Mouse (Mus musculus) hindbrain, embryonic 10.5 days (tissue): ENCODE measurements around the gene Krt7. TPM values are rescaled to one million over a fixed set of nuclear protein-coding genes. Genes with fewer than 3 reads are reported as not detected.

Experiments used
- DNase-seq: peaks from one replicate; pipeline ENCODE4 v3.0.0-alpha.2; 2017; ENCODE audit warnings: low spot score
- H3K27ac ChIP-seq: fragments of 300-500 bp; sonication (generic); 2 replicates; pipeline ENCODE4 v1.5.1; 2016; ENCODE audit warnings: mild to moderate bottlenecking, moderate library complexity
- H3K27me3 ChIP-seq: fragments of 300-500 bp; sonication (generic); 2 replicates; pipeline ENCODE4 v1.6.1; 2016; ENCODE audit warnings: mild to moderate bottlenecking; ENCODE audit not compliant: poor library complexity, insufficient read depth, severe bottlenecking
- H3K36me3 ChIP-seq: fragments of 300-500 bp; sonication (generic); 2 replicates; pipeline ENCODE4 v1.6.1; 2016; ENCODE audit warnings: mild to moderate bottlenecking, moderate library complexity
- H3K4me1 ChIP-seq: fragments of 300-500 bp; sonication (generic); replicated peaks from 2 replicates; pipeline ENCODE4 v1.6.1; 2016; ENCODE audit warnings: mild to moderate bottlenecking
- H3K4me3 ChIP-seq: fragments of 300-500 bp; sonication (generic); 2 replicates; pipeline ENCODE4 v1.5.1; 2016; ENCODE audit warnings: mild to moderate bottlenecking, moderate library complexity
- H3K9me3 ChIP-seq: fragments of 300-500 bp; sonication (generic); 2 replicates; pipeline ENCODE4 v1.6.1; 2016; ENCODE audit warnings: mild to moderate bottlenecking, moderate library complexity
- WGBS: fragments of 180-500 bp; shearing (Covaris S2); methylation state at CpG from one replicate; pipeline ENCODE4 v1.1.7; 2016; 5-methylcytosine and 5-hydroxymethylcytosine counted together
- microRNA counts: library from miRNA; unstranded; fragments of <30 nt; microRNA quantifications from one replicate; lab custom pipeline; 2017
- polyA plus RNA-seq: library from polyadenylated mRNA; unstranded; fragments of >200 nt; fragmentation: Nextera tagmentation; extraction: Ambion mirVana; gene quantifications from 2 replicates; pipeline ENCODE4 v1.2.1, GENCODE M21; 2016

Krt7 gene
- polyA plus RNA-seq, 1 experiment from 2014 or later: 19.9 TPM

DNA sequence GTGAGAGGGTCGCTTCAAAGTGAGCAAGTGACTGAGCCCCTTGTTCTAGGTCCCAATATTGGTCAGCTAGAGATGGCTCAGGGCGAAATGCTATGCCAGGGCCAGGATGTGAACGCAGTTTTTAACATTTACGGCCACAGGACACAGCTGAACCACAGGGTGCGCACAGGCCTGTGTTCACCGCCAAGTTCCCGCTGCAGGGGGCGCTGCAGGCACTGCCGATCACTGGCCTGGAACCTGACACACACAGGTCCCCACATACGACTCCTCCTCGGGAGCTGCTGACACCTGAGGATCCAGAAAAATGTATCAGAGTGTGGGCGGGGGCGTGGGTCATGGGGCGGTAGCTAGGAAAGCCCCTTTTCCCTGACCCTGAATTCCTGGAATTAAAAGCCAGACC is 48.4 kb downstream of the Krt7 start:
- no peak overlapping the region for H3K27ac ChIP-seq
- H3K36me3 ChIP-seq: no peaks in the 10 kb centered on the region
- peak; percentile 10 for DNase-seq
- peaks cover 4% of the 10 kb centered on the region; the same call in 1 of the 2 replicates for H3K9me3 ChIP-seq
- WGBS: 79% methylated on average over 14 of the region's 14 CpGs
- H3K27me3 ChIP-seq: 0 out of 2 replicates have a peak, but pooled peaks cover 2% of the 10 kb centered on the region
- H3K4me3 ChIP-seq: no peak overlapping the region
- H3K4me1 ChIP-seq: peaks cover 11% of the 10 kb centered on the region

DNA sequence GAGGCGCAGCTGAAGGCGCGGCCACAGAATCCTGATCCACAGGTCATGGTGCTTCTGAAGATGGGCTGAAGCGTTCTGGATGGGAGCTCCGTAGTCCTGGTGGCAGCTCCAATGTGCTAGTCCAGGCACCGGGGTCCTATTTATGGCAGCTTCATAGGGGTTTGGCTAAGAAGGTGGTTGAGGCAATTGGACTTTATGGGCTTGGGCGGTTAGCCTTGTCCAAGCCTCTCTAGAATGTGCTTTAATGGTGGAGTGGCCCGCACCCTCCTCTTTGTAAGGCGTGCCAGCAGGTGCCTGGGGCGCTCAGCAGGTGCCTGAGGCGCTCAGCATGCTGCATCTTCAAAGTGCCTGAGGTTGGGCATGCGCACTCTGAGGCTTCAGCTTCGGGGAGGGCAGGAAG is 52.8 kb downstream of the Krt7 start, which contains the start of gene Krt81:
Krt81 (minus strand) TSS at position 101 of the 400 bp plus-strand sequence.
- WGBS: 86% methylated on average over 13 of the region's 13 CpGs
- Histone ChIP-seq H3K27me3 (0 out of 2 replicates have a peak, but pooled peaks cover 2% of the 10 kb centered on the region), H3K9me3 (no peaks in the 10 kb centered on the region), H3K4me1 (peaks cover 6% of the 10 kb centered on the region; the same call in 1 of the 2 replicates), H3K36me3 (no peaks in the 10 kb centered on the region), H3K4me3 (no peak within 1 kb of the TSS), H3K27ac (no peak within 1 kb of the TSS)
- no peak for DNase-seq

DNA sequence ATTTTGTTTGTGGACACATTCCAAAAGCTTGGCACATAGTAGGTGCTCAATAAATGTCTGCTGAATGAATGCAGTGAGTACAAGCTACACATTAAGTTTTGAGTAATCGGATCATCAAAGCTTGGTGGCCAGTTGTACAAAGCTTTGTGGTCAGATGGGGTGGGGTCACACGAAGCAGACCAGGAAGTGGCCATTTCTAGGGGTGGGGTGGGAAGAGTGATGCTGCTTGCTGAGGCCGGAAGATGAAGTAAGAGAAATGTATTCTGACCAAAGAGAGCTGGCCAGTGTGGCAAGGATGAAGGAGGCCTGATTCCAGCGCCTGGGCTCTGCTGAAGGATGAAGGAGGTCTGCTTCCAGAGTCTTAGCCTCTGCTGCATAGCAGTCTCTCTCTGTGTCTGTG is 58.2 kb downstream of the Krt7 start:
- WGBS: 87% methylated on average over 4 of the region's 4 CpGs
- Histone ChIP-seq H3K27ac (no peak overlapping the region), H3K4me3 (no peak overlapping the region), H3K4me1 (no peaks in the 10 kb centered on the region), H3K27me3 (no peaks in the 10 kb centered on the region), H3K36me3 (no peaks in the 10 kb centered on the region), H3K9me3 (no peaks in the 10 kb centered on the region)
- no peak for DNase-seq

GRCm38 (mm10) chr15:101472952-101473528 is 62.2 kb downstream of the Krt7 start, which contains the start of gene Krt86:
TSS of gene Krt86 (plus strand) at chr15:101473478.
- Histone ChIP-seq H3K9me3 (no peaks in the 10 kb centered on the region), H3K4me1 (no peaks in the 10 kb centered on the region), H3K27ac (no peak within 1 kb of the TSS), H3K27me3 (peaks cover 7% of the 10 kb centered on the region), H3K4me3 (no peak within 1 kb of the TSS), H3K36me3 (no peaks in the 10 kb centered on the region)
- WGBS: 42% methylated on average over 10 of the region's 10 CpGs
- peak; percentile 53 for DNase-seq

DNA sequence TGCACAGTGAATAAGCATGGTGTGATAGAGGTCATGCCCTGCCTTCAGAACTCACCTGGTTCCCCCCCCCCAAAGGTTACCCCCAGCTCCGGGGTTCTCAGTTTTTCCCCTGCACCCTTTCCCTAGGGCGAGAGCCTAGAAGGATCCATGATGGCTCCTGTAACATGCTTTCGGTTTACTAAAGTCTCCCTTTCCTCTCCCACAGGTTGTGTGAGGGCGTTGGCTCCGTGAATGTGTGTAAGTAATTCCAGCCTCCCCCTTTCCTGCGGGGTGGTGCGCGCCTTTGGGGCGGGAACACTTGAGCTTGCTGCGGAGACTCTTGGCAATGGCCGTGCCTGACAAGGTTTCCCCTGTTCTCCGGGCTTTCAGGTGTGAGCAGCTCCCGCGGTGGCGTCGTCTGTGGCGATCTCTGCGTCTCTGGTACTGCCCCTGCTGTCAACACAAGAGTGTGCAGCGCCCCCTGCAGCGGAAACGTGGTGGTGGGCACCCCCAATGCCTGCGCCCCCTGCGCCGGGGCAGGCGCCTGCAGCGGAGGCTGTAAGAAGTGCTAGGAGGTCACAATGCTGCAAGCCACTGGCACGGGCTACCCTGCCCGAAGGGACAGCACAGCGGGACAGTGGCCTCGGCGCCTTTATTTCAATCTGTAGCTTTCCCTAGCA is 68.3 kb downstream of the Krt7 start:
- Histone ChIP-seq H3K36me3 (no peaks in the 10 kb centered on the region), H3K4me1 (peaks cover 17% of the 10 kb centered on the region), H3K27ac (peak overlapping the region; percentile 77), H3K27me3 (peaks cover 31% of the 10 kb centered on the region), H3K4me3 (peak overlapping the region; percentile 50), H3K9me3 (no peaks in the 10 kb centered on the region)
- 12% methylated on average over 31 of the region's 31 CpGs for WGBS
- peak; percentile 72 for DNase-seq

DNA sequence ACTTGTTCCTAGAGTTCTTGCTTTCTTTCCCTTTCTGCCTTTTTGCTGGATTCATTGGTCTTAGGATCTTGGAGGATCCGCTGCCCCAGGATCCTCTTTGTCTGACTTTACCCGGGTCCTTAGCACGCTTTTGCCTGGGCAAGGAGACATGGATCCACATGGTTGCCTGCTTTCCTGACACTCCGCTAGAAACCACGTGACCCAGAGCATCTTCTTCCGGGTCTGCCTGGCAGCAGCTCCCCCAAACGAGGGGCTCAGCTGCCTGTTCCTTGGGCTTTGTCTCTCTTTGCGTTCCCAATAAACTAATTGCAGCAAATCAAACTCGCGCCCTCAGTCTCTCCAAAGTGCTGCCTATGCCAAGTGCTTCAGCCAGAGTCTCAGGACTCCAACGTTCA is 68.8 kb downstream of the Krt7 start:
- Histone ChIP-seq H3K27ac (peak overlapping the region; percentile 77), H3K4me1 (peaks cover 18% of the 10 kb centered on the region), H3K9me3 (no peaks in the 10 kb centered on the region), H3K4me3 (peak overlapping the region; percentile 50), H3K36me3 (no peaks in the 10 kb centered on the region), H3K27me3 (peaks cover 31% of the 10 kb centered on the region)
- peak; percentile 28 for DNase-seq
- WGBS: 37% methylated on average over 11 of the region's 11 CpGs

MicroRNA genes within 50 kb of the gene (microRNA counts, 519-probe panel; counts per million panel counts)
- 1,255 counts per million, percentile 77 among the panel's probes with 10 or more counts for microRNA mmu-miR-1941-3p (lab: Ali Mortazavi, UCI)
- microRNA mmu-miR-1941-5p (lab: Ali Mortazavi, UCI): 1,255 counts per million, percentile 77 among the panel's probes with 10 or more counts

Other genes with a start within 250 kb of the Krt7 start
- 6.3 and 10.9 TPM in 2 replicates for gene Acvr1b, start 237.0 kb upstream of the Krt7 start, polyA plus RNA-seq
- 5.5 and 5.8 TPM in 2 replicates for gene Grasp, start 186.9 kb upstream of the Krt7 start, polyA plus RNA-seq
- 4.8 and 5.1 TPM in 2 replicates for gene Nr4a1, start 156.8 kb upstream of the Krt7 start, polyA plus RNA-seq
- 79.0 and 82.1 TPM in 2 replicates for gene Atg101, start 126.8 kb upstream of the Krt7 start, polyA plus RNA-seq
- gene 6030408B16Rik, start 117.8 kb upstream of the Krt7 start, polyA plus RNA-seq: 0.27 and 0.39 TPM in 2 replicates
- 0.16 TPM in 1 of 2 replicates, not detected in the other for gene Krt80, start 40.9 kb upstream of the Krt7 start, polyA plus RNA-seq
- gene Krt87, start 27.8 kb downstream of the Krt7 start, polyA plus RNA-seq: 0.10 TPM in 1 of 2 replicates, not detected in the other
- not detected in 2 replicates for gene Krt88, start 36.7 kb downstream of the Krt7 start, polyA plus RNA-seq
- gene Krt81, start 52.7 kb downstream of the Krt7 start, polyA plus RNA-seq: not detected in 2 replicates
- gene Krt86, start 62.4 kb downstream of the Krt7 start, polyA plus RNA-seq: not detected in 2 replicates
- not detected in 2 replicates for gene Krt83, start 80.5 kb downstream of the Krt7 start, polyA plus RNA-seq
- not detected in 2 replicates for gene Gm49425, start 106.2 kb downstream of the Krt7 start, polyA plus RNA-seq
- not detected in 2 replicates for gene Krt84, start 121.8 kb downstream of the Krt7 start, polyA plus RNA-seq
- not detected in 2 replicates for gene Krt82, start 139.6 kb downstream of the Krt7 start, polyA plus RNA-seq
- 0.22 and 0.30 TPM in 2 replicates for gene Krt90, start 151.9 kb downstream of the Krt7 start, polyA plus RNA-seq
- gene Krt75, start 162.9 kb downstream of the Krt7 start, polyA plus RNA-seq: 0.08 TPM in 1 of 2 replicates, not detected in the other
- gene Gm5414, start 217.1 kb downstream of the Krt7 start, polyA plus RNA-seq: not detected in 2 replicates
- not detected in 2 replicates for gene Gm5478, start 236.3 kb downstream of the Krt7 start, polyA plus RNA-seq